Mouse (Mus musculus) ES-Bruce4 (cell line): ENCODE data around the gene Epha7. TPM values are rescaled to one million over a fixed set of nuclear protein-coding genes. Genes with fewer than 3 reads are reported as not detected.

Experiments used
- H3K27ac ChIP-seq: 2 replicates; pipeline ENCODE4 v1.5.1; 2012; ENCODE audit warnings: low read length, inconsistent platforms; ENCODE audit not compliant: insufficient read depth
- H3K27me3 ChIP-seq: 2 replicates; pipeline ENCODE4 v1.6.1; 2012; ENCODE audit warnings: mild to moderate bottlenecking, low read length, inconsistent platforms; ENCODE audit not compliant: control insufficient read depth, poor library complexity, insufficient read depth, severe bottlenecking
- H3K36me3 ChIP-seq: 2 replicates; pipeline ENCODE4 v1.6.1; 2012; ENCODE audit warnings: inconsistent platforms, mild to moderate bottlenecking, low read length, moderate library complexity; ENCODE audit not compliant: control insufficient read depth, poor library complexity, insufficient read depth, severe bottlenecking
- H3K4me1 ChIP-seq: one replicate; pipeline ENCODE4 v1.8.1; 2011; ENCODE audit warnings: low read length; ENCODE audit not compliant: control insufficient read depth, insufficient read depth
- H3K4me3 ChIP-seq: 2 replicates; pipeline ENCODE4 v1.5.1; 2011; ENCODE audit warnings: low read depth, mild to moderate bottlenecking, low read length
- H3K9ac ChIP-seq: 2 replicates; pipeline ENCODE4 v1.6.1; 2012; ENCODE audit warnings: low read depth, mild to moderate bottlenecking, inconsistent platforms; ENCODE audit not compliant: poor library complexity, severe bottlenecking
- H3K9me3 ChIP-seq: replicated peaks from 2 replicates; pipeline ENCODE4 v1.6.1; 2012; ENCODE audit warnings: mild to moderate bottlenecking, low read length, inconsistent platforms; ENCODE audit not compliant: control insufficient read depth, poor library complexity, insufficient read depth, severe bottlenecking
- CTCF ChIP-seq: IDR thresholded peaks from one replicate; pipeline ENCODE4 v1.8.1; 2011; ENCODE audit warnings: low read depth, low read length
- EP300 ChIP-seq: IDR thresholded peaks from 2 replicates; pipeline ENCODE4 v1.6.1; 2011; ENCODE audit warnings: low read depth, low read length; ENCODE audit not compliant: insufficient read depth
- POLR2A ChIP-seq: IDR thresholded peaks from one replicate; pipeline ENCODE4 v1.8.1; 2011; ENCODE audit warnings: low read length; ENCODE audit not compliant: insufficient read depth
- polyA plus RNA-seq: library from polyadenylated mRNA; stranded (reverse); fragments of >200 nt; gene quantifications from 2 replicates; pipeline ENCODE4 v1.2.4, GENCODE M21; 2011; ENCODE audit warnings: low read depth; ENCODE audit not compliant: missing spikeins, insufficient read depth, insufficient read length

Epha7 gene
- 3.3 and 4.2 TPM in 2 replicates for polyA plus RNA-seq

- Histone ChIP-seq H3K27ac (peak within 1 kb of the TSS; percentile 75), H3K36me3 (no peaks in the 10 kb centered on the region), H3K9me3 (no peaks in the 10 kb centered on the region), H3K4me1 (no peaks in the 10 kb centered on the region), H3K27me3 (peaks cover 2% of the 10 kb centered on the region; the same call in 1 of the 2 replicates), H3K4me3 (peak within 1 kb of the TSS; percentile 94), H3K9ac (peak within 1 kb of the TSS; percentile 89)
- TF ChIP-seq CTCF (no peak), EP300 (0 out of 2 replicates have a peak, but pooled peaks have one; percentile 2), POLR2A (peak; percentile 90)
Observed at GRCm38 (mm10) chr4:28812691-28813289, at the start of gene Epha7. TSS of gene Epha7 (plus strand) at chr4:28813131.

DNA sequence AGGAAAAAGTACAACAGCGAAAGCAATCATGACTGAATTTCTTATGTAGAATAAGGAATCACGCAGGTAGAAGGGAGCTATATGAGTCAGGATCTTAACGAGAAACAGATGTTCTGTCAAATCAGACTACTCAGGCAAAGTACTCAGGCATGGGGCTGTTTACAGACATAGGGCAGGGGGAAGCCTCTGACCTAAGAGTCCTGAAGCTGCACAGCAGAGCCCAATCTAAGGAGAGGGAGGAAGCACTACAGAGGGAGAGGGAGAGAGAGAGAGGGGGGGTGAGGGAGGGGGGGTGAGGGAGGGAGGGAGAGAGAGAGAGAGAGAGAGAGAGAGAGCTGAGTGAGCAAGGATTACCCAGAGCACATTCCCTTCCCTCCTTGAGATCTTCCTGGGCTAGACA is 29.0 kb upstream of the Epha7 start:
- TF ChIP-seq CTCF (no peak), POLR2A (no peak), EP300 (no peak)
- H3K27ac ChIP-seq, result no peak overlapping the region

GRCm38 (mm10) chr4:28808800-28809199 is 4.1 kb upstream of the Epha7 start:
- Histone ChIP-seq H3K9me3 (no peaks in the 10 kb centered on the region), H3K4me3 (no peak overlapping the region), H3K27me3 (no peaks in the 10 kb centered on the region), H3K36me3 (no peaks in the 10 kb centered on the region), H3K4me1 (no peaks in the 10 kb centered on the region), H3K27ac (no peak overlapping the region), H3K9ac (no peak overlapping the region)
- no peak for TF ChIP-seq POLR2A
- TF ChIP-seq EP300, result no peak
- no peak for TF ChIP-seq CTCF

More for the DNA sequence above, 29.0 kb upstream of the Epha7 start:
- H3K9ac ChIP-seq, result no peak overlapping the region
- no peaks in the 10 kb centered on the region for H3K27me3 ChIP-seq
- H3K36me3 ChIP-seq, result no peaks in the 10 kb centered on the region
- no peak overlapping the region for H3K4me3 ChIP-seq
- H3K4me1 ChIP-seq, result no peaks in the 10 kb centered on the region
- no peaks in the 10 kb centered on the region for H3K9me3 ChIP-seq

- Histone ChIP-seq H3K27me3 (no peaks in the 10 kb centered on the region), H3K4me1 (no peaks in the 10 kb centered on the region), H3K9ac (no peak overlapping the region), H3K9me3 (no peaks in the 10 kb centered on the region), H3K36me3 (no peaks in the 10 kb centered on the region), H3K4me3 (no peak overlapping the region), H3K27ac (no peak overlapping the region)
- TF ChIP-seq POLR2A (no peak), EP300 (no peak), CTCF (no peak)
Observed at GRCm38 (mm10) chr4:28809703-28810102, 3.2 kb upstream of the Epha7 start.

DNA sequence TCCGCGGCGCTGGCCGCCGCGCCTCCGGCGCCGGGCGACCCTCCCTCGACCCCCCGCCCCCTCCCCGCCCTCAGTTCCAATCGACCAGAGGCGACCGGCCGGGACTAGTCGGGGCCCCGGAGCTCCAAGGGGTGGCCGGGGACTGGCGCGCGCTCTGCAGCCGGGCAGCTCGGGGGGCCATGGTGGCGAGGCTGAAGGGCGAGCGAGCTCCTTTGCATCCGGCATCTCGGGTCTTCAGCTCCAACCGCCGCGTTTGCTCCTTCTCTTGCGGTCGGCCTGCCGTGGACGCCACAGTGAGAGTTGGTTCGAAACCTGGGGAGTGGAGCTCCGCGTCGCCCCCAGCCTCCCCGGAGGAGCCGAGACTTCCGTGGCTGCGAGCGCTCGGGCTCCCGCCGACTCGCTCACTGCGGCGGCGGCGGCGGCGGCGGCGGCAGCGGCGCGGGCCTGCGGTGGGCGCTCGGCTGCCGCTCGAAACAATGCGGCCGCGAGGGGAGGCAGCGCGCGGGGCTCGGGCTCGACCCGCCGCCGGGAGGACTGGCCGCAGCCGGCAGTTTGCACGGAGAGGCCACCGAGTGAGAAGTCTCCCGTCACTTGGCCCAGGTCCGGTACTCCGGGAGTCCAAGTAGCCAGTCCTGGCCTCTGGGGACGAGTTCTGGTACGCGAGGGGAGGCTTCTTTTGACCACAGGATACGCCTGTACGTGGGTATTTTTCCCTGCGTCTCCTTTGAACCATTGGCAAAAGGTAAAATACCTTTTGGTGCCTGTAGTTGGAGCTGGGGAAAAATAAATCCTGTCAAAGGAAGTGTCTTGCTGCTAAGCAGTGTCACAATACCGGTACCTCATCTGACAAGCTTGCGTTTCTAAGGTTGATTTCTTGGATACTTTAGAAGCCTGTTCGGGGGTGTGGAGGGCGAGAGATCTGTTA is 882 bp downstream of the Epha7 start:
- H3K4me3 ChIP-seq, result peak overlapping the region; percentile 94
- peak overlapping the region; percentile 89 for H3K9ac ChIP-seq
- H3K27ac ChIP-seq, result no peak overlapping the region
- TF ChIP-seq EP300 (no peak), CTCF (no peak), POLR2A (no peak)
- no peaks in the 10 kb centered on the region for H3K36me3 ChIP-seq
- no peaks in the 10 kb centered on the region for H3K4me1 ChIP-seq
- no peaks in the 10 kb centered on the region for H3K9me3 ChIP-seq
- H3K27me3 ChIP-seq, result peaks cover 2% of the 10 kb centered on the region; the same call in 1 of the 2 replicates
